In genomic region chr13:98845794-98846193, GRCm38 (mm10) we compare ENCODE assay signal across 22 mouse cellular contexts.
"Had no signal": no experiment of that assay in that cellular context is flagged by ENCODE, and none has a peak within 500 bp of the region (broad histone marks: within the 10 kb centered on the region; RNA-seq: fewer than 3 reads in every experiment).

No protein-coding gene starts in this region.

- H3K4me2 ChIP-seq: heart, embryonic 11.5 days; heart, embryonic 13.5 days; heart, embryonic 15.5 days; hindbrain, embryonic 13.5 days; hindbrain, embryonic 15.5 days; limb, embryonic 13.5 days; limb, embryonic 15.5 days; liver, embryonic 12.5 days had no signal

- H3K9ac ChIP-seq: forebrain, postnatal 0 days; heart, embryonic 13.5 days; heart, embryonic 15.5 days; hindbrain, embryonic 13.5 days; hindbrain, embryonic 15.5 days; limb, embryonic 13.5 days; limb, embryonic 15.5 days; liver, embryonic 12.5 days had no signal

- H3K4me3 ChIP-seq: heart, adult 2 months; heart, embryonic 13.5 days; heart, embryonic 15.5 days; hindbrain, embryonic 13.5 days; hindbrain, embryonic 15.5 days; limb, embryonic 13.5 days; limb, embryonic 15.5 days; liver, embryonic 12.5 days had no signal

- DNase-seq: forebrain, postnatal 0 days; gastrocnemius, postnatal 14 days; gastrocnemius, postnatal 36 days; heart, adult 2 months; heart, postnatal 14 days; heart, postnatal 36 days; kidney, adult 11 months; kidney, postnatal 25 days; layer of hippocampus, adult 9-11 months; layer of hippocampus, postnatal 36 days; left cerebral cortex, postnatal 4 days had no signal

- H3K9me3 ChIP-seq: heart, embryonic 13.5 days; heart, embryonic 15.5 days; hindbrain, embryonic 13.5 days; hindbrain, embryonic 15.5 days; limb, embryonic 13.5 days; limb, embryonic 15.5 days; liver, embryonic 12.5 days had no signal

- ATAC-seq: forebrain, postnatal 0 days; hindbrain, postnatal 0 days; intestine, embryonic 16.5 days; liver, embryonic 12.5 days had no signal

- H3K27ac ChIP-seq: heart, adult 2 months; heart, embryonic 13.5 days; heart, embryonic 15.5 days; hindbrain, embryonic 13.5 days; hindbrain, embryonic 15.5 days; hindbrain, postnatal 0 days; kidney, postnatal 0 days; limb, embryonic 13.5 days; limb, embryonic 15.5 days; liver, embryonic 12.5 days had no signal

- H3K4me1 ChIP-seq: heart, embryonic 13.5 days; heart, embryonic 15.5 days; hindbrain, embryonic 13.5 days; hindbrain, embryonic 15.5 days; limb, embryonic 13.5 days; limb, embryonic 15.5 days; liver, embryonic 12.5 days had no signal

- H3K27me3 ChIP-seq: heart, embryonic 13.5 days; heart, embryonic 15.5 days; hindbrain, embryonic 13.5 days; hindbrain, embryonic 15.5 days; limb, embryonic 13.5 days; limb, embryonic 15.5 days; liver, embryonic 12.5 days had no signal
